Mouse (Mus musculus) olfactory bulb, adult 2 months (tissue): ENCODE measurements at regions not wholly inside any gene's neighbourhood (a gene's known extent, or its start where the extent isn't known, plus 50 kb on each side); places are given as distances from the start of the nearest gene placed in this dataset.

Experiments
- CTCF ChIP-seq: fragments of 200-500 bp; IDR thresholded peaks from 2 replicates; pipeline ENCODE4 v1.5.1; 2012; ENCODE audit warnings: low read depth, mild to moderate bottlenecking, low read length, moderate library complexity; ENCODE audit not compliant: insufficient read depth
- POLR2A ChIP-seq: fragments of 200-500 bp; IDR thresholded peaks from 2 replicates; pipeline ENCODE4 v1.6.1; 2012; ENCODE audit warnings: mild to moderate bottlenecking, low read depth, low read length, moderate library complexity; ENCODE audit not compliant: insufficient read depth

DNA sequence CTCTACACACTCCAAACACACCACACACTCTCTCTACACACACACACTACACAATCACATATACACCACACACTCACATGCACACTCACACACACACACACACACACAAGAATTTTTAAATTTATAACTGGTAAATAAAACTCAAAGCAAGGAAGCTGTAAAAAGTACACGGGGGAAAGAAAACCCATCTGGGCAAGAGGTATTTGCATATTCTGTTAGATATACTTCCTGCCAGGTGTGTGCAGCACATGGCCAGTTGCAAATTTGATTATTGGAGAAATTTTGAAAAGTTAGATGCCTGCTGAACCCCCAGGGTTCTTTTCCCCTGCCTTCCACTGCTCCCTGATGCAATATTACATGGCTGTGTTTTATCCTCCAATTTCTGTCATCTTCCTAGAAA, 226.4 kb downstream of the Lpin1 start:
- TF ChIP-seq CTCF (no peak), POLR2A (no peak)
